Mouse (Mus musculus): ENCODE measurements around the gene Sos2. TPM values are rescaled to one million over a fixed set of nuclear protein-coding genes. Genes with fewer than 3 reads are reported as not detected.

Gene Sos2
- total RNA-seq, 2 experiments from 2014 or later = 30.8 to 33.7 TPM

Small RNAs within 50 kb of the gene (microRNA-seq; reads per million reads assigned to microRNA genes)
- gene Gm23018 = not detected

Other genes starting within 250 kb of the Sos2 start
- 10 to 100 TPM; 20.3 to 24.8 TPM for gene Vcpkmt, start 98.8 kb downstream of the Sos2 start, total RNA-seq (2021)
- 10 to 100 TPM; 15.4 to 18.6 TPM for gene L2hgdh, start 43.0 kb upstream of the Sos2 start, total RNA-seq (2021)
- gene Atp5s, start 43.1 kb upstream of the Sos2 start, total RNA-seq (2021) = 10 to 100 TPM; 32.0 to 34.7 TPM
- 10 to 100 TPM; 26.8 to 37.5 TPM for gene Cdkl1, start 109.4 kb upstream of the Sos2 start, total RNA-seq (2021)
- 100 to 1,000 TPM; 223 to 259 TPM for gene Atl1, start 210.8 kb upstream of the Sos2 start, total RNA-seq (2021)
- gene Map4k5, start 211.3 kb upstream of the Sos2 start, total RNA-seq (2021) = 10 to 100 TPM; 32.5 to 47.1 TPM

All from left cerebral cortex, postnatal 36 days (tissue).